In genomic region chr9:57998685-57999084, GRCm38 (mm10) we compare ENCODE assay signal across 16 mouse cellular contexts. TPM values are rescaled to one million over a fixed set of nuclear protein-coding genes. Genes with fewer than 3 reads are reported as not detected.
DNase-seq lines count a peak whose midpoint lies in the region; ATAC-seq and TF ChIP-seq lines count a peak whose summit lies in the region.
"Had no signal": no experiment of that assay in that cellular context is flagged by ENCODE, and none has a peak within 500 bp of the region (broad histone marks: within the 10 kb centered on the region; RNA-seq: fewer than 3 reads in every experiment).

No protein-coding gene starts in this region.

- no peak overlapping the region for H3K9ac ChIP-seq in midbrain, embryonic 14.5 days (replicated peaks; ENCODE audit: low read length)
- H3K9ac ChIP-seq in midbrain, postnatal 0 days (replicated peaks; ENCODE audit: low read length, poor library complexity, severe bottlenecking): no peak overlapping the region
- H3K9ac ChIP-seq in neural tube, embryonic 15.5 days (replicated peaks): no peak overlapping the region
- H3K9ac ChIP-seq: embryonic facial prominence, embryonic 12.5 days had no signal

- DNase-seq in adrenal gland, postnatal 14 days: peak; percentile 45
- DNase-seq in adrenal gland, postnatal 25 days: no peak
- no peak for DNase-seq in frontal cortex, postnatal 25 days (ENCODE audit: low spot score in 2 of 2)
- DNase-seq in midbrain, embryonic 14.5 days: no peak
- no peak for DNase-seq in midbrain, postnatal 0 days (ENCODE audit: low spot score)
- DNase-seq: adrenal gland, adult 8-10 months; gastrocnemius, postnatal 25 days; thymus, postnatal 36 days had no signal

- no peak overlapping the region for H3K4me2 ChIP-seq in midbrain, embryonic 14.5 days (ENCODE audit: low read length)
- no peak overlapping the region for H3K4me2 ChIP-seq in midbrain, postnatal 0 days (ENCODE audit: low read depth, low read length, poor library complexity, severe bottlenecking)
- peak overlapping the region; percentile 83 for H3K4me2 ChIP-seq in neural tube, embryonic 15.5 days

- H3K4me1 ChIP-seq in midbrain, embryonic 14.5 days (ENCODE audit: control insufficient read depth, insufficient read depth, low read length): no peaks in the 10 kb centered on the region
- no peaks in the 10 kb centered on the region for H3K4me1 ChIP-seq in midbrain, postnatal 0 days (ENCODE audit: insufficient read depth, low read length)
- peaks cover 9% of the 10 kb centered on the region for H3K4me1 ChIP-seq in neural tube, embryonic 15.5 days

- H3K4me3 ChIP-seq in midbrain, embryonic 14.5 days (replicated peaks; ENCODE audit: low read depth, low read length): no peak overlapping the region
- no peak overlapping the region for H3K4me3 ChIP-seq in midbrain, postnatal 0 days (ENCODE audit: low read depth, low read length)
- H3K4me3 ChIP-seq in neural tube, embryonic 15.5 days (replicated peaks): no peak overlapping the region
- H3K4me3 ChIP-seq: erythroblast, embryonic 14.5 days; heart, adult 2 months had no signal

- no peaks in the 10 kb centered on the region for H3K36me3 ChIP-seq in midbrain, embryonic 14.5 days (ENCODE audit: control insufficient read depth, insufficient read depth, low read length)
- H3K36me3 ChIP-seq in midbrain, postnatal 0 days (ENCODE audit: insufficient read depth, low read length): no peaks in the 10 kb centered on the region
- no peaks in the 10 kb centered on the region for H3K36me3 ChIP-seq in neural tube, embryonic 15.5 days
- H3K36me3 ChIP-seq: embryonic facial prominence, embryonic 12.5 days had no signal

- no peaks in the 10 kb centered on the region for H3K9me3 ChIP-seq in midbrain, embryonic 14.5 days (ENCODE audit: control insufficient read depth, low read length)
- H3K9me3 ChIP-seq in midbrain, postnatal 0 days (ENCODE audit: low read length): no peaks in the 10 kb centered on the region
- H3K9me3 ChIP-seq in neural tube, embryonic 15.5 days (replicated peaks): no peaks in the 10 kb centered on the region
- H3K9me3 ChIP-seq: embryonic facial prominence, embryonic 12.5 days; megakaryocyte, embryonic 14.5 days had no signal

- peak; percentile 28 for ATAC-seq in frontal cortex, adult (ENCODE audit: low TSS enrichment)
- ATAC-seq in midbrain, embryonic 14.5 days (ENCODE audit: low FRiP score, low TSS enrichment): peak; percentile 17; the same call in 1 of the 2 replicates
- ATAC-seq in midbrain, postnatal 0 days (ENCODE audit: low FRiP score): no peak
- ATAC-seq in neural tube, embryonic 15.5 days (ENCODE audit: low FRiP score): no peak

- peaks cover 2% of the 10 kb centered on the region; the same call in 1 of the 2 replicates for H3K27me3 ChIP-seq in midbrain, embryonic 14.5 days (ENCODE audit: control insufficient read depth, insufficient read depth, low read length)
- H3K27me3 ChIP-seq in midbrain, postnatal 0 days (ENCODE audit: insufficient read depth, low read length): peaks cover 8% of the 10 kb centered on the region; the same call in 1 of the 2 replicates
- H3K27me3 ChIP-seq in neural tube, embryonic 15.5 days (replicated peaks): peaks cover 19% of the 10 kb centered on the region

- no peak for TF ChIP-seq CTCF in midbrain, postnatal 0 days (IDR thresholded peaks at IDR 0.05)

- no peak overlapping the region for H3K27ac ChIP-seq in midbrain, embryonic 14.5 days (replicated peaks; ENCODE audit: low read depth, low read length)
- no peak overlapping the region; the same call in 1 of the 2 replicates for H3K27ac ChIP-seq in midbrain, postnatal 0 days (ENCODE audit: low read depth, low read length)
- H3K27ac ChIP-seq in neural tube, embryonic 15.5 days (replicated peaks): no peak overlapping the region
- H3K27ac ChIP-seq: embryonic facial prominence, embryonic 12.5 days; heart, adult 2 months had no signal

- WGBS in midbrain, embryonic 14.5 days: 50% methylated on average over 2 of the region's 2 CpGs
- WGBS in midbrain, postnatal 0 days: 57% methylated on average over 2 of the region's 2 CpGs
- whole genome bisulfite sequencing in neural tube, embryonic 15.5 days: 57% methylated on average over 2 of the region's 2 CpGs

RNA-seq across cellular contexts. Expression of gene Cyp11a1, which starts 7.5 kb away (rescaled TPM):
- total RNA-seq in adrenal gland, postnatal 14 days (2021): 2,863 and 3,093 TPM in 2 replicates
- total RNA-seq in adrenal gland, postnatal 25 days (2021): 6,596 and 7,089 TPM in 2 replicates
- polyA plus RNA-seq in midbrain, embryonic 14.5 days (2014; fragmentation: Nextera tagmentation; extraction: Ambion mirVana): 0.36 and 0.51 TPM in 2 replicates
- 0.22 and 1.3 TPM in 2 replicates for total RNA-seq in midbrain, postnatal 0 days (2014; rRNA removed)
- polyA plus RNA-seq in midbrain, postnatal 0 days (2015; fragmentation: Nextera tagmentation; extraction: Ambion mirVana): 1.3 and 1.5 TPM in 2 replicates
- polyA plus RNA-seq in neural tube, embryonic 15.5 days (2015; fragmentation: Nextera tagmentation; extraction: Ambion mirVana): 1.9 and 4.9 TPM in 2 replicates
- total RNA-seq: common myeloid progenitor, adult 5-6 weeks; MEL had no signal

RNA-seq across cellular contexts. Expression of gene Sema7a, which starts 58.8 kb away (rescaled TPM):
- 18.4 and 23.5 TPM in 2 replicates for total RNA-seq in adrenal gland, postnatal 14 days (2021)
- 8.6 and 8.8 TPM in 2 replicates for total RNA-seq in adrenal gland, postnatal 25 days (2021)
- 3.2 and 3.7 TPM in 2 replicates for polyA plus RNA-seq in midbrain, embryonic 14.5 days (2014; fragmentation: Nextera tagmentation; extraction: Ambion mirVana)
- 42.3 and 49.5 TPM in 2 replicates for total RNA-seq in midbrain, postnatal 0 days (2014; rRNA removed)
- polyA plus RNA-seq in midbrain, postnatal 0 days (2015; fragmentation: Nextera tagmentation; extraction: Ambion mirVana): 3.2 and 3.6 TPM in 2 replicates
- polyA plus RNA-seq in neural tube, embryonic 15.5 days (2015; fragmentation: Nextera tagmentation; extraction: Ambion mirVana): 2.0 and 2.9 TPM in 2 replicates
- total RNA-seq: MEL had no signal

Comparison
In these comparisons a context has a peak if more than half of its experiments do, and no peak if none do; other contexts are left out.
1. ATAC-seq: peak in frontal cortex, adult (single experiment) and midbrain, embryonic 14.5 days (single experiment); none in midbrain, postnatal 0 days (single experiment) and neural tube, embryonic 15.5 days (single experiment).
2. RNA of gene Cyp11a1, which starts 7.5 kb away (total RNA-seq): 6,596 to 7,089 TPM in adrenal gland, postnatal 25 days and 2,863 to 3,093 TPM in adrenal gland, postnatal 14 days; 0.22 to 1.3 TPM in midbrain, postnatal 0 days; every median in the first group is over 1,000 times any median in the second.